Mouse (Mus musculus) spleen, adult 2 months (tissue): ENCODE measurements around the gene Cxadr. TPM values are rescaled to one million over a fixed set of nuclear protein-coding genes. Genes with fewer than 3 reads are reported as not detected.

ENCODE experiments used
- DNase-seq, 2 experiments: peaks; one replicate each; pipeline versions ENCODE4 v3.0.0 to v3.0.0-alpha.2; 2012 to 2021; ENCODE audit warnings: low spot score in 2 of 2, low read depth in 1 of 2
- H3K27ac ChIP-seq: fragments of 200-500 bp; 2 replicates; pipeline ENCODE4 v1.5.1; 2012; ENCODE audit warnings: low read length, inconsistent platforms; ENCODE audit not compliant: insufficient read depth
- H3K27me3 ChIP-seq: fragments of 200-500 bp; 2 replicates; pipeline ENCODE4 v1.6.1; 2012; ENCODE audit warnings: mild to moderate bottlenecking, moderate library complexity, low read length, inconsistent platforms; ENCODE audit not compliant: control insufficient read depth, insufficient read depth
- H3K36me3 ChIP-seq: fragments of 200-500 bp; 2 replicates; pipeline ENCODE4 v1.6.1; 2012; ENCODE audit warnings: mild to moderate bottlenecking, low read length, inconsistent platforms; ENCODE audit not compliant: control insufficient read depth, insufficient read depth
- H3K4me1 ChIP-seq: fragments of 200-500 bp; 2 replicates; pipeline ENCODE4 v1.6.1; 2011; ENCODE audit warnings: inconsistent platforms; ENCODE audit not compliant: control insufficient read depth, insufficient read depth, insufficient read length
- H3K4me3 ChIP-seq: fragments of 200-500 bp; 2 replicates; pipeline ENCODE4 v1.5.1; 2011; ENCODE audit warnings: mild to moderate bottlenecking, inconsistent platforms; ENCODE audit not compliant: insufficient read depth, insufficient read length; ENCODE audit errors: extremely low read depth
- CTCF ChIP-seq: fragments of 200-500 bp; IDR thresholded peaks from 2 replicates; pipeline ENCODE4 v1.5.1; 2011; ENCODE audit warnings: mild to moderate bottlenecking, inconsistent platforms; ENCODE audit not compliant: insufficient read depth, insufficient read length, insufficient replicate concordance; ENCODE audit errors: extremely low read depth
- POLR2A ChIP-seq: fragments of 200-500 bp; IDR thresholded peaks from 2 replicates; pipeline ENCODE4 v1.6.1; 2011; ENCODE audit warnings: low read depth, low read length, inconsistent platforms
- WGBS: fragments of 180-500 bp; shearing (Covaris S2); methylation state at CpG from one replicate; pipeline ENCODE4 v1.1.7; 2018; 5-methylcytosine and 5-hydroxymethylcytosine counted together
- polyA plus RNA-seq: library from polyadenylated mRNA; depleted of rRNA; stranded (reverse); fragments of >200 nt; gene quantifications from 2 replicates; pipeline ENCODE4 v1.2.3, GENCODE M21; 2012

The Cxadr gene
- polyA plus RNA-seq, 1 experiment: 1.5 TPM

GRCm38 (mm10) chr16:78316849-78317248, 15.6 kb downstream of the Cxadr start:
- WGBS: 81% methylated on average over 9 of the region's 9 CpGs
- Histone ChIP-seq H3K36me3 (no peaks in the 10 kb centered on the region), H3K27ac (no peak overlapping the region), H3K4me3 (no peak overlapping the region), H3K27me3 (no peaks in the 10 kb centered on the region), H3K4me1 (no peaks in the 10 kb centered on the region)
- peak; percentile 48; the same call in 1 of the 2 replicates for TF ChIP-seq CTCF
- no peak for TF ChIP-seq POLR2A
- peak in 1 of 2 experiments; percentile 9 for DNase-seq

DNA sequence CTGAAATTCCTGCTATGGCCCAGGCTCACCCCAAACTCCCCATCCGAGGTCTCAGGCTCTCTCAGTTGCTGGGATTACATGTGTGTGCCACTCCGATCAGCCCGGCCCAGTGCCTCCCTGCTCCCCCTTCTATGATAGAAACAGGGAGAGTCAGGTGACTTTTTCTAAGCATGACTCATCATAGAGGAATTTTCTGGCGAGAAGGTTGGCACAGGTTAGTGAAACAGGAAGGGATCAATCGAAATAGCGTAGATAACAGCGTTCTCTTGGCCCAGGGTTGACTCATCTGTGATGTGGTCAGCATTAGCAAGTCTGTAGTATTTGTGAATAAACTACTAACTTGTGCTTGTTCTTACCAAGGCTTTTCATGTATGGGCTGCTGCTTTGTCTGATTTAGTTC, 16.7 kb downstream of the Cxadr start:
- H3K27me3 ChIP-seq: no peaks in the 10 kb centered on the region
- no peak for DNase-seq
- H3K36me3 ChIP-seq: no peaks in the 10 kb centered on the region
- H3K27ac ChIP-seq: no peak overlapping the region
- no peak for TF ChIP-seq CTCF
- TF ChIP-seq POLR2A: no peak
- no peak overlapping the region for H3K4me3 ChIP-seq
- 65% methylated on average over 7 of the region's 7 CpGs for WGBS
- no peaks in the 10 kb centered on the region for H3K4me1 ChIP-seq

GRCm38 (mm10) chr16:78319711-78320110, 18.4 kb downstream of the Cxadr start:
- H3K4me3 ChIP-seq: no peak overlapping the region
- no peaks in the 10 kb centered on the region for H3K36me3 ChIP-seq
- no peak for DNase-seq
- WGBS: 89% methylated on average over 7 of the region's 7 CpGs
- TF ChIP-seq POLR2A: no peak
- no peak for TF ChIP-seq CTCF
- H3K27ac ChIP-seq: no peak overlapping the region
- no peaks in the 10 kb centered on the region for H3K4me1 ChIP-seq
- no peaks in the 10 kb centered on the region for H3K27me3 ChIP-seq

- H3K27me3 ChIP-seq: no peaks in the 10 kb centered on the region
- H3K36me3 ChIP-seq: no peaks in the 10 kb centered on the region
- DNase-seq: no peak
- 51% methylated on average over 7 of the region's 7 CpGs for WGBS
- no peaks in the 10 kb centered on the region for H3K4me1 ChIP-seq
- H3K4me3 ChIP-seq: no peak overlapping the region
- no peak overlapping the region for H3K27ac ChIP-seq
- TF ChIP-seq CTCF (no peak), POLR2A (no peak)
Measured at GRCm38 (mm10) chr16:78321559-78321958, 20.3 kb downstream of the Cxadr start.

DNA sequence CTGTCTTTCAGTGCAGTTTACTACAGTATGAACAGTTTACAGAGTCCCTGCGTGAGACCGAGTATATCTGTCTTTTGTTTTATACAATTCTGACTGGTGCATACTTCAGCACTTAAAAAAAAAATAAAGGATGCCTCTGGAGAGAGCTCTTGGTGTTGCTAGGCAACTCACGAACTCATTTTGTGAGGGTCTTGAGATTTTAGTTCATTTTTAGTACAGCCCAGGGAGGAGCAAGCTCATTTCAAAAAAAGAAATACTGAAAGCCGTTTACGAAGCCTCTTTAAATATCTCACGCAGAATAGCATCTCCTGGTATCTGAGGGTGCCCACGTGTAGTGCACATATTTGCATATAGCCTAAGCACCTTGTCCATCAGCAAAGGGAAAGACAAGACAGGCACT, 20.9 kb downstream of the Cxadr start:
- TF ChIP-seq CTCF (no peak), POLR2A (no peak)
- no peaks in the 10 kb centered on the region for H3K4me1 ChIP-seq
- no peaks in the 10 kb centered on the region for H3K27me3 ChIP-seq
- no peak overlapping the region for H3K27ac ChIP-seq
- WGBS: 79% methylated on average over 7 of the region's 7 CpGs
- no peak overlapping the region for H3K4me3 ChIP-seq
- DNase-seq: no peak
- H3K36me3 ChIP-seq: no peaks in the 10 kb centered on the region

- Histone ChIP-seq H3K4me3 (no peak overlapping the region), H3K27ac (no peak overlapping the region), H3K27me3 (no peaks in the 10 kb centered on the region), H3K36me3 (no peaks in the 10 kb centered on the region), H3K4me1 (no peaks in the 10 kb centered on the region)
- TF ChIP-seq CTCF (no peak), POLR2A (no peak)
- no peak for DNase-seq
- WGBS: 88% methylated on average over 27 of the region's 27 CpGs
Measured at GRCm38 (mm10) chr16:78325972-78326848, 24.9 kb downstream of the Cxadr start.

- Histone ChIP-seq H3K4me3 (no peak overlapping the region), H3K27ac (no peak overlapping the region), H3K36me3 (no peaks in the 10 kb centered on the region), H3K27me3 (no peaks in the 10 kb centered on the region), H3K4me1 (no peaks in the 10 kb centered on the region)
- TF ChIP-seq POLR2A (no peak), CTCF (no peak)
- WGBS: 91% methylated on average over 7 of the region's 7 CpGs
- no peak for DNase-seq
Measured at GRCm38 (mm10) chr16:78327562-78327961, 26.3 kb downstream of the Cxadr start.
